Mouse (Mus musculus) intestine, postnatal 0 days (tissue): ENCODE measurements around the gene Ldb1. TPM values are rescaled to one million over a fixed set of nuclear protein-coding genes. Genes with fewer than 3 reads are reported as not detected.
"Not testable (repeated sequence)": the region's sequence is repeated elsewhere in the genome, so short reads cannot be mapped to it uniquely, and the experiment has no call there.

Source experiments
- ATAC-seq: fragments of 200-750 bp; cut with Nextera tagmentation; 2 replicates; pipeline ENCODE4 v1.8.0; 2017; ENCODE audit warnings: mild to moderate bottlenecking, moderate TSS enrichment, moderate library complexity
- H3K27ac ChIP-seq: fragments of 300-500 bp; sonication (generic); 2 replicates; pipeline ENCODE4 v1.5.1; 2014; ENCODE audit warnings: mild to moderate bottlenecking, low read depth, low read length, moderate library complexity
- H3K27me3 ChIP-seq: fragments of 300-500 bp; sonication (generic); replicated peaks from 2 replicates; pipeline ENCODE4 v1.6.1; 2014; ENCODE audit warnings: low read length, mixed read lengths; ENCODE audit not compliant: control insufficient read depth, insufficient read depth
- H3K36me3 ChIP-seq: fragments of 300-500 bp; sonication (generic); 2 replicates; pipeline ENCODE4 v1.6.1; 2014; ENCODE audit warnings: mild to moderate bottlenecking, moderate library complexity; ENCODE audit not compliant: control insufficient read depth, insufficient read depth
- H3K4me1 ChIP-seq: fragments of 300-500 bp; sonication (generic); replicated peaks from 2 replicates; pipeline ENCODE4 v1.6.1; 2014; ENCODE audit warnings: antibody characterized with exemption, low read length, mixed read lengths; ENCODE audit not compliant: control insufficient read depth, insufficient read depth
- H3K4me2 ChIP-seq: fragments of 300-500 bp; sonication (generic); replicated peaks from 2 replicates; pipeline ENCODE4 v1.6.1; 2014; ENCODE audit warnings: low read depth, mild to moderate bottlenecking, moderate library complexity
- H3K4me3 ChIP-seq: fragments of 300-500 bp; sonication (generic); 2 replicates; pipeline ENCODE4 v1.5.1; 2014; ENCODE audit warnings: low read depth, low read length
- H3K9ac ChIP-seq: fragments of 300-500 bp; sonication (generic); 2 replicates; pipeline ENCODE4 v1.6.1; 2014; ENCODE audit warnings: mild to moderate bottlenecking, low read depth, low read length
- H3K9me3 ChIP-seq: fragments of 300-500 bp; sonication (generic); 2 replicates; pipeline ENCODE4 v1.6.1; 2016; ENCODE audit warnings: mixed run types; ENCODE audit not compliant: control insufficient read depth
- CTCF ChIP-seq: sonication (generic); IDR thresholded peaks from 2 replicates; pipeline ENCODE4 v1.5.1; 2016; ENCODE audit warnings: low read depth, mild to moderate bottlenecking, control low read depth, antibody characterized with exemption, moderate library complexity
- WGBS: fragments of 180-500 bp; shearing (Covaris S2); extraction: QIAGEN DNeasy Blood & Tissue Kit; methylation state at CpG from one replicate; pipeline ENCODE4 v1.1.7; 2014; 5-methylcytosine and 5-hydroxymethylcytosine counted together
- polyA plus RNA-seq: library from polyadenylated mRNA; unstranded; fragments of >200 nt; fragmentation: Nextera tagmentation; extraction: Ambion mirVana; gene quantifications from 2 replicates; pipeline ENCODE4 v1.2.1, GENCODE M21; 2015

Ldb1 gene
- polyA plus RNA-seq, 1 experiment from 2014 or later, result 31.0 TPM

DNA sequence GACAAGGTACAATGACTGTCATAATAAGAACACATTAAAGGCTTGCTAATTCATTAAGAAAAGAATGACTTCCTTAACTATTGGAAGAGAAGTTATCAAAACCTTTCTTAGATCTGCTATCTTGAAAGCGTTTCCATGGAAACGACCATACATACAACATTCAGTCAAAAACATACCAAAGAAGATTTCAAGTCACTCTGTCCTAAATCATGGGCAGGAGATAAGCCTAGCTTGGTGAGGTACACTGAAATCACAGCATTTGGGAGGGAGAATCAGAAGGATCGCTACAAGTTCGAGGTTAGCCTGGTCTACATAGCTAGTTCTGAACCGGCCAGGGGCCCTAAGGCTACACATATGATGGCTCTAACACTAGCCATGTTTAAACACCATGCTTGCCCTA, 47.6 kb downstream of the Ldb1 start:
- WGBS, result 53% methylated on average over 5 of the region's 5 CpGs
- Histone ChIP-seq H3K9ac (peak overlapping the region; percentile 80), H3K4me3 (peak overlapping the region; percentile 83), H3K27ac (peak overlapping the region; percentile 97), H3K9me3 (no peaks in the 10 kb centered on the region), H3K4me2 (peak overlapping the region; percentile 74), H3K27me3 (no peaks in the 10 kb centered on the region), H3K4me1 (0 out of 2 replicates have a peak, but pooled peaks cover 2% of the 10 kb centered on the region), H3K36me3 (no peaks in the 10 kb centered on the region)
- no peak for TF ChIP-seq CTCF
- no peak for ATAC-seq

DNA sequence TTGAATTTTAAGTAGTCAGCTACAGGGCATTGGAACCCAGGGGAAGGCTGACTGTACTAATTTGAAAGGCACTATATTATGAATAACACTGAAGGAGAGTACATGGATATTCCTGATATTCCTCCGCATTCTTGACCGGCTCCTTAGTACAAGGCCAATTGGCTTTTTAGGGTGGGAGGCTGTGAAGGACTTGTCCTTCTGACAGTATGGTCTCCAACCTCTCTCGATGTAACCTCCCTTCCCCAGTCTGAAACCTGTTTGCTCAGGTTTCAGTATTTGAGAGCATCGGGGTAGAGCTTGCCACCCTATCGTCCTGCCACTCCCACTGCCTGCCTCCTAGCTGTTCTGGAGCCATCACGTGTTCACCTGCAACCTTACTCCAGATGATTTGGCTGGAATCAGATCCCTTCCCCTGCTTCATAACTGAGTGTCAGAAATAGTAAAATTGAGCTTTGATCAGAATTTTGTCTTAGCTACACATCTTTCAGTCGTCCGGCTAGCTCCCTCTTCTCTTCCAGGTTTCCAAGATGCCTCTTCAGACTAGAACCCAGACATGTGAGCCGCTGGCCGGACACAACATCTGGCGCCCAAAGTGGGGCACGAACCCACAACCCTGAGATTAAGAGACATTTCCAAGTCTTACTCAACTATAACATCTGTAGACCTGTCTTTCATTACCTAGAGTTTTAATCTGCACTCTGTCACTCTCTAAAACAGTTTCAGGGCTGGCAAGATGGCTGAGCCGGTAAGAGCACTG, 50.9 kb downstream of the Ldb1 start:
- no peak overlapping the region for H3K27ac ChIP-seq
- H3K4me2 ChIP-seq, result no peak overlapping the region
- H3K9me3 ChIP-seq, result no peaks in the 10 kb centered on the region
- no peak for TF ChIP-seq CTCF
- H3K4me3 ChIP-seq, result no peak overlapping the region
- H3K4me1 ChIP-seq, result 0 out of 2 replicates have a peak, but pooled peaks cover 2% of the 10 kb centered on the region
- no peaks in the 10 kb centered on the region for H3K27me3 ChIP-seq
- peaks cover 4% of the 10 kb centered on the region; the same call in 1 of the 2 replicates for H3K36me3 ChIP-seq
- no peak overlapping the region for H3K9ac ChIP-seq
- 92% methylated on average over 13 of the region's 13 CpGs for WGBS
- ATAC-seq, result no peak

DNA sequence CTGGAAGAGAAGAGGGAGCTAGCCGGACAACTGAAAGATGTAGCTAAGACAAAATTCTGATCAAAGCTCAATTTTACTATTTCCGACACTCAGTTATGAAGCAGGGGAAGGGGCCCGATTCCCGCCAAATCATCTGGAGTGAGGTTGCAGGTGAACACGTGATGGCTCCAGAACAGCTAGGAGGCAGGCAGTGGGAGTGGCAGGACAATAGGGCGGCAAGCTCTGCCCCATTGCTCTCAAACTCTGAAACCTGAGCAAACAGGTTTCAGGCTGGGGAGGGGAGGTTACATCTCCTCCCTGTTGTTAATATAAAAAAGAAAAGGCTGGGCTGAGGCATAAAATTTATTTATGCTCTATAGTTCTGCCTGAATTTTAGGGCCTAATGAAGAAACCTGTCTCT, 51.6 kb downstream of the Ldb1 start:
- 59% methylated on average over 6 of the region's 6 CpGs for WGBS
- ATAC-seq, H3K4me2 ChIP-seq: not testable (repeated sequence)

DNA sequence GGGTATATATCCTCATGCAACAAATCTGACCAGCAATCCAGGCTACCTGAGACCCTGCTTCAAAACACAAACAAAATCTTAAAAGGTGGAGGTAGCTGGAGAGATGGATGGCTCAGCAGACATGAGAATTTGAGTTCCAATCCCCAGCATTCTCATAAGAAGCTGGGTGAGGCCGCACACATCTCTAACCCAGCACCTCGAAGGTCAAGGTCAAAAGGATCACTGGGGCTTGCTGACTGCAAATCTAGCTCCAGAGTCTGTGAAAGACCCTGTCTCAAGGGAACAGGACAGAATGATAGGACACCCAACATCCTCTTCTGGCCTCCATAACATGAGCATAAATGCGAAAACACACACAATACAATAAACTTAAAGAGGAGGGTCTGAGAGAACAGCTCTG, 53.8 kb downstream of the Ldb1 start:
- Histone ChIP-seq H3K36me3 (peaks cover 6% of the 10 kb centered on the region; the same call in 1 of the 2 replicates), H3K4me3 (no peak overlapping the region), H3K27me3 (no peaks in the 10 kb centered on the region), H3K9me3 (no peaks in the 10 kb centered on the region), H3K9ac (no peak overlapping the region), H3K27ac (no peak overlapping the region), H3K4me2 (no peak overlapping the region), H3K4me1 (no peaks in the 10 kb centered on the region)
- no peak for TF ChIP-seq CTCF
- 90% methylated on average over 3 of the region's 3 CpGs for WGBS
- no peak for ATAC-seq

More for the DNA sequence above, 51.6 kb downstream of the Ldb1 start:
- not testable (repeated sequence) for H3K4me1 ChIP-seq, H3K9me3 ChIP-seq, H3K36me3 ChIP-seq, H3K9ac ChIP-seq, H3K27ac ChIP-seq, H3K4me3 ChIP-seq, H3K27me3 ChIP-seq

DNA sequence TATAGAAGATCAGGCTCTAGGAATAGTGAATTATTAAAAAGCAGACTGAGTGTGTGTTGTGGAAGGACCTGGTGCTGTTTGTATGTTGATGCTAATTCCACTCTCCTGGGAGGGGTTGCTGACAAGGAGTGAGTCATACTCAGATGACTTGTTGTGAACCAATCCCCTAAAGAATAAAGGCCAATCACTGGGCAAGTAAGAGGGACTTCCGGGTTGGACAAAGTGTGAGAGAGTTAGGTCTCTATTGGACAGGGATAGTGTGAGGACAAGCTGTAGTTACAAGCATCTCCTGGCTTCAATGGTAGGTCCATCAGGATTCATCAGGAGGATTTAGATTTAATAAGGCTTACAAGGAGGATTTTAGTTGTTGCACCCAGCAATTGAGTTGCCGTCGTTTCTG, 56.8 kb downstream of the Ldb1 start:
- Histone ChIP-seq H3K4me3 (no peak overlapping the region), H3K27ac (no peak overlapping the region), H3K9ac (no peak overlapping the region), H3K4me2 (no peak overlapping the region), H3K9me3 (no peaks in the 10 kb centered on the region), H3K27me3 (no peaks in the 10 kb centered on the region), H3K4me1 (no peaks in the 10 kb centered on the region), H3K36me3 (peaks cover 6% of the 10 kb centered on the region; the same call in 1 of the 2 replicates)
- TF ChIP-seq CTCF, result no peak
- ATAC-seq, result no peak
- 87% methylated on average over 3 of the region's 3 CpGs for WGBS

DNA sequence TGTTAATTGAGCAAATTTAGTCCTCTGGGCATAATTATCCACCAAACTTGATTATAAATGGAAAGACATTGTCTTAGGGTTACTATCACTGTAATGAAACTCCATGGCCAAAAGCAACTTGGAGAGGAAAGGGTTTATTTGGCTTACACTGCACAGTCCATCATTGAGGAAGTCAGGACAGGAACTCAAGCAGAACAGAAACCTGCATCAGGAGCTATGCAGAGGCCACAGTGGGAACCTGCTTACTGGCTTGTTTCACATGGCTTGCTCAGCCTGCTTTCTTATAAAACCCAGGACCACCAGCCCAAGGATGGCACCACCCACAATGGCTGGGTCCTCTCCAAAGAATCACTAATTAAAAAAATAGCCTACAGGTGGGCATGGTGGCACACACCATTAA, 60.6 kb downstream of the Ldb1 start:
- no peak overlapping the region for H3K4me2 ChIP-seq
- no peak for TF ChIP-seq CTCF
- H3K27ac ChIP-seq, result no peak overlapping the region
- H3K9me3 ChIP-seq, result no peaks in the 10 kb centered on the region
- no peaks in the 10 kb centered on the region for H3K27me3 ChIP-seq
- no peaks in the 10 kb centered on the region for H3K4me1 ChIP-seq
- no peak overlapping the region for H3K4me3 ChIP-seq
- H3K36me3 ChIP-seq, result 0 out of 2 replicates have a peak, but pooled peaks cover 5% of the 10 kb centered on the region
- H3K9ac ChIP-seq, result no peak overlapping the region
- no peak for ATAC-seq

Other genes with a start within 250 kb of the Ldb1 start
- 3.6 and 4.7 TPM in 2 replicates for gene Kcnip2, start 229.2 kb downstream of the Ldb1 start, polyA plus RNA-seq
- 9.9 and 10.1 TPM in 2 replicates for gene Armh3, start 46.7 kb downstream of the Ldb1 start, polyA plus RNA-seq
- 5.3 and 5.4 TPM in 2 replicates for gene Hps6, start 41.7 kb downstream of the Ldb1 start, polyA plus RNA-seq
- 8.3 and 8.8 TPM in 2 replicates for gene Pprc1, start 328 bp downstream of the Ldb1 start, polyA plus RNA-seq
- gene Nolc1, start 30.6 kb upstream of the Ldb1 start, polyA plus RNA-seq, result 22.2 and 25.1 TPM in 2 replicates
- not detected in 2 replicates for gene Elovl3, start 86.7 kb upstream of the Ldb1 start, polyA plus RNA-seq
- not detected in 2 replicates for gene Pitx3, start 103.1 kb upstream of the Ldb1 start, polyA plus RNA-seq
- 28.0 and 32.1 TPM in 2 replicates for gene Gbf1, start 107.3 kb upstream of the Ldb1 start, polyA plus RNA-seq